Mouse (Mus musculus) NIH3T3 (cell line): ENCODE data around the gene Fam160b1.
A peak's percentile ranks its signal among the peaks of the same experiment; 100 is the strongest.

ENCODE experiments used
- DNase-seq: peaks from one replicate; pipeline ENCODE4 v3.0.0-alpha.2; 2012; ENCODE audit warnings: low read depth

The Fam160b1 gene

GRCm38 (mm10) chr19:57344678-57345077, 15.8 kb upstream of the Fam160b1 start:
- no peak for DNase-seq

- DNase-seq: no peak
Observed at GRCm38 (mm10) chr19:57349096-57349495, 11.4 kb upstream of the Fam160b1 start.

- DNase-seq: peak; percentile 80
Observed at GRCm38 (mm10) chr19:57352337-57352935, 8.0 kb upstream of the Fam160b1 start.

DNA sequence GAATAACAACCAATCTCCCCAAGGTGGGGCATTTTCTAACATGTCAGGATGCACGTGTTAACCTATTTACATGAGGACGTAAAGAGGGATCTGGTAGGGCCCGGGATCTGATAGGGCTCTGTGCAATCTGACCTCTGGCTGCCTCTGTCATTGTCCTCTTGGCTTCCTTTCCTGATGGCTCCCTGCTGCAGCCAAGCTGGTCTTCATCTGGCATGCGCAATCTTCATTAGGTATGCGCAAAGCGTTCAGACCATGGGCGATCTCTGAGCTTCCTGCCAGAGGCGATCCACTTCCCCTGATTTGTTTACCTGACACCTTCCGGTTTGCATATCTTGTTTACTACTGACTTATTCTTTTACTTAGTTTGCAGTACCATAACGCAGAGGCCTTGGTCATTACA, 7.3 kb upstream of the Fam160b1 start:
- DNase-seq: no peak

- no peak for DNase-seq
Observed at GRCm38 (mm10) chr19:57354050-57354449, 6.4 kb upstream of the Fam160b1 start.

DNA sequence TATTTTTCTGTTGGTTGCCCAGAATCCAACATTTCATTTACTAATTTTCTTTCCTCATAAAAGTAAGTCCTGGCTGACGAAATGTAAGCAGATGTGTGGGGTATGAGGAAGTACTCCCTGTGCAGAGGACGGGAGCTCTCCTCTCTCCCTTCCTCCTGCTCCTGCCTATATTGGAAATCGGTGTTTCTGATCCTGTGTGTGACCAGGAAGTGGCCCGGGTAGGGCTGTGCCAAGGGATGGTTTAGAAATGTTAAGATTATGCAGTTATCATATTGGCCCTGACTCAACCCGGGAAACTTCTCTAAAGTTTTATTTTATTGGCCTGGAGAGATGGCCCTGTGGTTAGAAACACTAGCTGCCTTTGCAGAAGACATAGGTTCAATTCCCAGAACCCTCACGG, 5.8 kb upstream of the Fam160b1 start:
- no peak for DNase-seq

GRCm38 (mm10) chr19:57355451-57356251, 4.8 kb upstream of the Fam160b1 start:
- no peak for DNase-seq

DNA sequence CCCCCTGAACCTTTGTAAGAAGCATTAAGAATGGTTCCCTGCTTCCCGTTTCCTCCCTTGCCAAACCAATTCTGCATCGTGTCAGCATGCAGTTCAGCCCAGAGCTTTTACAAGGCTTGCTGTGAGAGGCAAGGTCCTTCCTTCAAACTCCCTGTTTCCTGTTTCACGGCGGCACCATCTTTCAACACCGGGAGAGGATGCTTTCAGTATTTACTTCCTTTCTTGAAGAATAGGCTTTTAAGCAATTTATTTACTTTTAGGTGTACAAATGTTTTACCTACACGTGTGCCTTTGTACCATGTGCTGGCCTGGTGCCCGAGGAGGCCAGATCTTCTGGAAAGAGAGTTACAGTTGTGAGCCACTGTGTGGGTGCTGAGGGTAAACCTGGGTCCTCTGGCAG, 4.2 kb upstream of the Fam160b1 start:
- no peak for DNase-seq

DNA sequence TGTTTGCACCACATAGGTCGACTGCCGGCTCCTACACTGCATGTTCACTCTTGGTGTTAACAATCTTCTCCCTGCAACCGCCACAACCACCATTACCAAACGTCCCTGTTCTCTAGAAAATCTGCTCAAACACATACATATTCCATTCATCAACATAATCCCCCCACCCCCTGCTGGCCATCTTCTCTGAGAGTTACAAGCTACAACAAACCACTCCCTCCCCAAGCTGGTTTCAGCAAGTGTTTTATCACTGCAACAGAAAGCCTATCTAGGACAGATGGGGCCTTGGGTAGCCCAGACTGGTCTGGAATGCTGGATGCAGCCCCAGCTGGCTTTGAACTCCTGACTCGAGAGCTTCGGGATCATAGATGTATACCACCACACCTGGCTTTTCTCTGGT, 3.2 kb upstream of the Fam160b1 start:
- no peak for DNase-seq

- DNase-seq: no peak
Observed at GRCm38 (mm10) chr19:57357811-57358210, 2.7 kb upstream of the Fam160b1 start.

GRCm38 (mm10) chr19:57358322-57358721, 2.2 kb upstream of the Fam160b1 start:
- peak; percentile 73 for DNase-seq

GRCm38 (mm10) chr19:57358836-57359598, 1.5 kb upstream of the Fam160b1 start:
- DNase-seq: no peak

- DNase-seq: peak; percentile 62
Observed at GRCm38 (mm10) chr19:57359701-57360326, 666 bp upstream of the Fam160b1 start.

DNA sequence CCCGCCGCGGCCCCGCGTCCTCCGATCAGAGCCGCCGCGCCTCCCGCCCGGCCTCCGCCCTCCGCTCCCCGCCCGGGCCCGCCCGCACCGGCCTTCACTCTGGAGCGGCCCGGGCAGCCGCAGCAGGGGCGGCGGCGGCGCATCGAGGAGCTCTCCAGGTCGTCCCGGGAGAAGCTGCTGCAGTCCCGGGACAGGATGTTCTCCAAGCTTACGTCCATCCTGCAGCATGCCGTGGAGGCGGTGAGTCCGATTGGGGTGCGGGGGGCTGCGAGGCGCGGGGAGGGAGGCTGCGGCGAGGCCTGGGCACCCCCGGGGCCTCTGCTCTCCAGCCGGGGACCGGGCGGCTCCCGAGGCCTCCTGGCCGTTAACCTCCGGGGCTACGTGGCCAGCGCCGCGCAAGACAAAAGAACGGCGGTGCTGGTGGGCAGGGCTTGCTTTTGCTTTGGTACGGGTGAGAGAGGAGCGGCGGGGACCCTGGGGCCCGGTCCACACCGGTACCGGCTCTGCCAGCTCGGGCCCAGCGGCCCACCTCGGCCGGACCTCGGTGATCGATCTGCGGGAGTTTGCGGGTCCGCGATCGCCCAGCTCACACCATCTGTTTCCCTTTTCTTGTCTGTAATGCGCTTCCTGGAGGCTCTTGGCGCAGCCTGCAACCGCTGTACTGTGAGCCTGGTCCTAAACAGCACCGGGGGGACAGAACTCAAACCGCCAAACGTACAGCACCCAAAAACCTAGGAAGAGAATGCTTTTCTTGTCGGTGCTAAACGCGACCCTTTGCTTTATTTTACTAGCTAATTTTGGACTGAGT, 855 bp downstream of the Fam160b1 start:
- peak; percentile 67 for DNase-seq

- DNase-seq: peak; percentile 30
Observed at GRCm38 (mm10) chr19:57361939-57362307, 1.4 kb downstream of the Fam160b1 start.

GRCm38 (mm10) chr19:57362586-57362985, 2.1 kb downstream of the Fam160b1 start:
- DNase-seq: no peak

DNA sequence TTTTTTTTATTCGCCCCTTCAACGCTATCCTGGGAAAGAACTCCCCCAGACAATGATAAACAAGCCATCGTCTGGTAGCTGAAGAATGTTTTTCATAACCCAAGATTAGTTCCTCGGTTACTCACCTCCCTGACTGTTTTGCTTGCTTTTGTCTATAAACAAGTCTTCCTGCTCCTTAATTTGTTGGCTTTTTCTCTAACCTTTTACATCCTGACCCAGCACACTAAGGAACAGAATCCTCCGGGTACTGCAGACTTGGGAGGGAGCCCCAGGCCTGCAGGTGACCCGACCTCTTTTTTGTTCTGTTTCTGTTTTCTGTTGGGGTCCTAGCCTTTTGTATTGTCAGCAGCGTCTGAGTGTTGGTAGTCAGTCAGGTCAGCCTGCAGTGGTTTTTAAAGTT, 2.6 kb downstream of the Fam160b1 start:
- no peak for DNase-seq

GRCm38 (mm10) chr19:57363538-57363937, 3.1 kb downstream of the Fam160b1 start:
- no peak for DNase-seq

DNA sequence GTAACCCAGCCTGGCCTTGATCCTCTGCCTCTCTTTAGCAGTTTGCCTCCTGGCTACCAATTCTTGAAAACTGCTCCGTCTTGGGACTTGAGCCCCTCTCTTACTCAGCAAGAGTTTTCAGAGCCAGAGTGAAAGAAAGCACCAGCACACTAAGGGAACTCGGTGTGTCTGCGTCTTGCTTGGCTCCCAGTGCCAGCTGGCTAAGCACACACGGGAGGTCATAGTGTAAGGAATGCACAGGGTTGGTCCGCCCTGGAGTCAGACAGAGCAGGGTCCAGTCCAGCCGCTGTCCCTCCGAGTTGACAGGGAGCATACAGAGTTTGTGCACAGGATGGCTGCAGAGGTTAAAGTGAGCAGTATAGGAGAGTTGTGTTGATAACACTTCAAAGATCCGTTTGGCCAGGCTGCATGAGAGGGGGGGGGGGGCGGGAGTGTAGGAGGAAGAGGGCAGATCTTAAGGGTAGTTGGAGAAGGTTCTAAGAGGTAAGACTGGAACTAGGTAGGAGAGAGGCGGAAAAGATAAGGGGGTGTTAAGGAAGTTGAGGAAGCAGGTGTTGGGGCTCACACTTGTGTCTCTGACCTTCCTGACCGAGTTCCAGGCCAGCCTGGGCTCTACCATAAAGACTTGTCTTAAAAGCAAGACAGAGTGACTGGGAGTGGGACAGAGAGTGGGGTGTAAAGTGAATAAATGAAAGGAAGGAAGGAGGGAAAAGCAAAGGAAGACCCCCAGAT, 4.6 kb downstream of the Fam160b1 start:
- DNase-seq: peak; percentile 27

GRCm38 (mm10) chr19:57366007-57366406, 5.5 kb downstream of the Fam160b1 start:
- no peak for DNase-seq

- no peak for DNase-seq
Observed at GRCm38 (mm10) chr19:57366626-57367025, 6.1 kb downstream of the Fam160b1 start.
